Mouse (Mus musculus): ENCODE measurements around the gene Upp1.

Upp1 gene

DNA sequence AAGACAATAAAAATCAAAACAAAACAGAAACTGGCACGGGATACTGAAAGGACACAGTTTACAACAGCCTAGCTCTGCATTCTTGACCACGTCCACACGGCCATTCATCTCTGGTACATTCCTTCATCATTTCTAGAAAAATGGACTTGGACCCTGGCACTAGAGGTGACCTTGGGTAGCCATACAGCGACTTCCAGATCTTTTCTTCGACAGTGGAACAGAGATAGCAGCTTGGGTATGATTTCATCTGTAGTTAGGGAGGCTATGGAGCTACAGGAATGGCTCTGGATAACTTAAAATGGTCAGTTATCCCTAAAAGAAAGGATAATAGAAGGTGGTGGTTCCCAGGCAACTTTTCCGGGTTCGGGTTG is at the start of gene Upp1:
Gene Upp1, plus strand, starts transcription at position 54 of the 371 bp plus-strand sequence.
- DNase-seq (ENCODE audit: inconsistent age in 2 of 2, low spot score in 1 of 2): no peak

DNA sequence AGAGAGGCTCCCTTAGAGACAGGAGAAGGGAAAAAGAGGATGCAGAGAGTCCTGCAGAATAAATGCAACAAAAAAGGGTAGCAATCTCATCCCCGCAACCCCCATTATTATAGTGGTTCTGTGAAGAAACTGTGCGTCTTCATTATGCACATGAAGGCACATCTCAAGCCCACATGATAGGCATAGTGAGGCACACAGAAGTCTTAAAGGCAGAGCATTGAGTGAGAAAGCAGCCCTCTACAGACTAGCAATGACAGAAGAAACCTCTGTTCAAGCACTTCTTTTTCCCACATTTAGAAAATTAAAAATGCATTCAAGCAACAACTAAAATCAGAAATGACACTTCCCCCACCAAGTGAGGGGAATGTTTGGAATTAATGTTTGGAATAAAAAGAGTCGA is 41.5 kb upstream of the Upp1 start:
- no peak for DNase-seq (ENCODE audit: inconsistent age in 2 of 2, low spot score in 1 of 2)

DNA sequence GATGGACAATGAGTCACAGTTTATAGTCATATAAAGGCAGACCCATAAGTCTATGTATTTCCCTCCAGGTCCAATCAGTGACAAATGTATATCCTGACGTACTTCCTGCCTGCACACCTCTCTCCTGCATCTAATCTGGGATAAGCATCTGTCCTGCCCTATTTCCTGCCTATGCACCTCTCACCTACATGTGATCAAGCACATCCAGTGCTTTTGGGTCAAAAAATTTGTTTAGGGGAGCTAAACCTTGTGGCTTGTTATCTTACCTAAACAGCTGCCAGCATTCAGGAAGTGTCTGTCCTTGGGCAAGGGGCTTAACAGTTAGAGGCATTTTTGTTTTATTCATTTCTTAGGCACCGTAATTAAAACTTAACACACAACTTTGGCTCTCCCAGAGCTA is 4.7 kb upstream of the Upp1 start:
- no peak for DNase-seq (ENCODE audit: inconsistent age in 2 of 2, low spot score in 1 of 2)

DNA sequence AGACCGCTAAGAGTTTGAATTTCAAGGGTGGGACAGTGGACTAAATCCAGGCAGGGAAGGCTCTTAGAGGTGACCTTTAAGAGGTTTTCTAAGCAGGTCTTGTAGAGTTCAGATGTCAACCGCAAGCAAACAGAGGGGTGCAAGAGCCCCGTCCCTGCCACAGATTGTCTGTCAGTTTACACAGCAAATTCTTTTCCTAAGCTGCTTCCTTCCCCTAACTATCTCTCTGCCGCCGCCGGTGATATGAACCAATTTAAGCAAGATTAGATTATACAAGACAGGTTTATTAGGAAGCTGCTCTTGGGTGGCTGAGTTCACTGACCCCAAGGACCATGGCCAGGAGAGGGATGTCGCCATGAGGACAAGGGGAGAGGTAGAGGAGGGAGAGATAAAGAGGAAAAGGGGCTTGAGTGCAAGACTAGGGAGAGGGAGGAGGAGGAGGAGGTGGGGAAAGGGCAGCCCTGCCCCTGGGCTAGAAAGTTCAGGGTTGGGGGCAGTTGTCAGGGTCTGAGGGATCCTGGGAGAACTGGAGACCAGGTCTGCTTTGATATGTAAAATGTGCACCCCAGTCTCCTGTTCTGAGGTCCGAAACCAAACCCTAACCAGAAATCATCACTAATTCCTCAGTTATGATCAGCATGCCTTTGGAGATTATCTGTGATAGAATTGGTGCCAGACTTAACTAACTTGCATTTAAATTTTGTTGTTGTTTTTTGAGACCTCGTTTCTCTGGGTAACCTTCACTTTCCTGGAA is 2.4 kb upstream of the Upp1 start:
- no peak for DNase-seq (ENCODE audit: inconsistent age in 2 of 2, low spot score in 1 of 2)

DNA sequence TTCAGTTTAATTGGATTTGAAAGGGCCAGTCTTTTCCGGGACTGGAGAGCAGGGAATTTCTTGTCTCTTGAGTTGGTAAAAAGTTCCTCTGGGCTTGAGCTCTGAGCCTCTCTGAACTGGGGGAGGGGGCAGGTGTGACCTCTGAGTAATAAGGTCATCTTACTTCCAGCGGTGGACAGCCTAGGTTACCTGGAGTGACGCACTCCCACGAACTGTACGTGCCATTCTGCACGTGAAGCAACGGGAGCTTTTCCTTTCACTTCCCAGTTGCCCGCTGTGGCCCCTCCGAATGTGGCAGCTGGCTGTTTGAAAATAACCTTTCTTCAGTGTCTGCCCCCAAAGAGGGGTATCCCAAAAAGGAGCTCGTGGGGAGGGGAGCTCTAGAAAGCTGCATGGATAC is 1.8 kb upstream of the Upp1 start:
- DNase-seq (ENCODE audit: inconsistent age in 2 of 2, low spot score in 1 of 2): no peak

DNA sequence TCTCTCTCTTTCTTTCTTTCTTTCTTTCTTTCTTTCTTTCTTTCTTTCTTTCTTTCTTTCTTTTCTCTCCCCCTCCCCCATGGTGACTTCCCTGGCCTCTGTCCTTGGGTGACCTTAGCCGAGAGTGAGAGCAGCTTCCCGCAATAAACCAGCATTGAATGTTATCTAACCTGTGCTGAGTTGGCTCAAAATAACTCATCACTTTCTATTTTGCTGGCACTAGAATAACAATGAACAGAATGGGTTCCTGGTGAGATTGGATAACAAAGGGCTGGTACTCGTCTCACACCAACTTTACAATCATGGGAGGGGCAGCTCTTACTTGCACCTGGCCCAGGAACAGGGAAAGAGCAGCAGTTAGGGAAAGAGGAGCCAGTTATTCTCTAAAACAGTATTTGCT is 987 bp upstream of the Upp1 start:
- no peak for DNase-seq (ENCODE audit: inconsistent age in 2 of 2, low spot score in 1 of 2)

DNA sequence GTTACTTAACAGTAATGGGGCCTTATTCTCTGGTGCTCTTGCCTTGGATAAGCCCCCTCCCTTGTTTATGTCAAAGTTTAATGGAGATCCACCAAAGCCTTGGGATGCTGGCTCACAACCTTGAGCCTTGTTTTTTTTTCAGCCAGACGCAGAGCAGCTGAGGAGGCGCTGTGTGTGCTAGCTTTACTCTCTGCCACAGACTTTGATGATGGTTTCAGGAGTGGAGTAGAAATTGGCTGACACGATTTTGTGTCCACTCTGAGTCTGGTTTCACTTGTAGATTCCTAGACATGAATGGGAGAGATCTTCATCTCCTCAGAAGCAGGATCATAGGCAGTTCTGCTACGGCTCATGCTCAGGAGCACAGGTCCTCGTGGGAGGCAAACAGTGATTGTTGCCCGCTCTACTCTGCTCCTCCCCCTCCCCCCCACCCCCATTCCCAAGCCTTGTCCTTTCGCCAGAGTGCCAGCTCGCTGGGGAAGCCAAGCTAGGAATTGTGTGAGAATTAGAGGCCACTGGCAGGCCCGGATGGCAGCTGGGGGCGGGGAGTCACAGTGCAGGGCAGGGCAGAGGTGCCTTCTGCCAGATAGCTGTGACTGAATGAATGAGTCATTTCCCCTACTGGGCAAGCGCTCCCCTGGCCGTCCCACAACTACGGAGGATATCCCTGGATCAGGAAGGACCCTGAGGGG is 399 bp upstream of the Upp1 start:
- DNase-seq (ENCODE audit: inconsistent age in 2 of 2, low spot score in 1 of 2): peak; percentile 84 to 93

DNA sequence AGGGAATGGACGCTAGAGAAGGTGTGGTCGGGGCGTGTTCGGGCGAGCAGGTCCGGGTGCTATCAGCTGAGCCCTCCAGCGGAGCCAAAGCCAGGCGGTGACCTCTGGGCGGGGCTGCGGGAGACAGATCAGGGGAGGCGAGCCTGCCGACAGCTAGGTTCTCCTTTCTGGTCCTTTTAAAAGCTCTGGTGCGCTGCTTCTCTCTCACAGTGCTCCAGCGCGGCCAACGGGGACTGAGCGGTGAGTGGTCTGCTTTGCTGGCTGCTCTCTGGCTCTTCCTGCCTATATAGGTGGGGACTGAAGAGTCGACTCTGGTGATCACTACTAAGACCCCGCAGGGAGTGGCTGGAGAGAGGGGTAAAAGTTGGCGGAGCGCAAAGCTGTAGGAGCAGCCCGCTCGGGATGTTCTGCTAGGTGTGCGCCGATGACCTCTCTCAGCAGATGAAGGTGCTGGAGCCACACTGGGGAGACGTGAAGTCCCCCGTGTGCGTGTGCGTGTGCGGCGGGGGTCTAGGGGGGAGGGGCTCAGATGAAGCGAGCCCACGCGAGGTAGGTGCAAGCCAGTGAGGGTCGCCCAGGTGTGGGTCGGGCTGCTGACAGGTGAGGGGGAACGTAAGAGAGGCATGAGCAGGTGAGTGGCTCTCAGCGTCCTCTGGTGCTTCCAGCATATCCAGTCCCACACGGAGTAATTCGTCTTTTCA is 668 bp downstream of the Upp1 start:
- DNase-seq (ENCODE audit: inconsistent age in 2 of 2, low spot score in 1 of 2): peak; percentile 64 to 85

DNA sequence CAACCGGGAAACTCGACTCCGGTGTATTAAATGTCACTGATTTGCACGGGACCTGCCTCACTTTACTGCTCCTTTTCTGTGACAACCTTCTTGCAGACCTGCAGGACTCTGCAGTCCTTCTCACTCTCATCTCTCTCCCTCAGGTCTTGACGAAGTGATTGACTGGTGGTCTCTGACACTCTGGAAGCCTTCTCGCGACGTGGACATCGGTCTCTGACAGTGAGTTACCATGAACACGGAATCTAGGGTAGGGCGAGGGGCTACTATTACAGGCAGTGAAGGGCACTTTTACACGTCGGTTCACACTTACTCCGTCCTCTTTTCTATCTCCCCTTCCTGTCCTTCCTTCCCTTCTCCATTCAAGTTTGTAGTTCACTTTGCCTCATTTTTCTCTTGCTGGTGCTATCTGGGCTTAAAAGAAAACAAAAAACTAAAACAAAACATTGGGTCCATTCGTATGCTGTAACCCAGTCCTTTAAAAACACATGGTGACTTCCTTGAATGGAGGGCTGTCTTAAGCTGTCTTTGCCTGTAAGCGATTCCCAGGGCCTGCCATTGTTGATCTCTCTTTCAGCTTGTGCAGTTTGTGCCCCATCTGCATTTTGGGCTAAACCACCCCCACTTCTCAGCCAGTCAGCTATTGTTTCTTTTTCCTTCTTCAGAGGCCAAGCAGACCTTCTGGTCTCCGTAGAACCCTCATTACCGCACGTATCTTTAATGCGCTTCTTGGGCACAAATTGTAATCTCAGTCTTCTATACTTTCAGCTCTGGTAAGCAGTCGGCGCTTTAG is 1.5 kb downstream of the Upp1 start:
- DNase-seq (ENCODE audit: inconsistent age in 2 of 2, low spot score in 1 of 2): no peak

DNA sequence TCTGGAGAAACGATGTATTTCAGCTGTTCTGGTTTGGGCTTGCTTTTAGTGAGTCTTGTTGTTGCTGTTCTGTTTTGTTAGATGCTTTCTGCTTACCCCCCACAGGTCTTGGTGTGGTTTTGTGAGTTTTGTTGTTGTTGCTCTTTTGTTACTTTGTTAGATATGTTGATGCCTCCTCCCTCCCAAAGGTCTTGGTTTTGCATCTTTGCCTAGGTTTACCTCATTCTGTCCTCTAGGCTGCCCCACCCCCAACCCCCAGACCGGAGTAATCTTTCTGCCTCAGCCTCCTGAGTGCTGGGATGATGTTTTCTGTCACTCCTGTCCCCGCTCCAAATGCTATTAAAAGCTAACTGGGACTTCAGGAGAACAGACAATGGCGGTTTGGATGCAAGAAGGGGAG is 4.4 kb downstream of the Upp1 start:
- no peak for DNase-seq (ENCODE audit: inconsistent age in 2 of 2, low spot score in 1 of 2)

DNA sequence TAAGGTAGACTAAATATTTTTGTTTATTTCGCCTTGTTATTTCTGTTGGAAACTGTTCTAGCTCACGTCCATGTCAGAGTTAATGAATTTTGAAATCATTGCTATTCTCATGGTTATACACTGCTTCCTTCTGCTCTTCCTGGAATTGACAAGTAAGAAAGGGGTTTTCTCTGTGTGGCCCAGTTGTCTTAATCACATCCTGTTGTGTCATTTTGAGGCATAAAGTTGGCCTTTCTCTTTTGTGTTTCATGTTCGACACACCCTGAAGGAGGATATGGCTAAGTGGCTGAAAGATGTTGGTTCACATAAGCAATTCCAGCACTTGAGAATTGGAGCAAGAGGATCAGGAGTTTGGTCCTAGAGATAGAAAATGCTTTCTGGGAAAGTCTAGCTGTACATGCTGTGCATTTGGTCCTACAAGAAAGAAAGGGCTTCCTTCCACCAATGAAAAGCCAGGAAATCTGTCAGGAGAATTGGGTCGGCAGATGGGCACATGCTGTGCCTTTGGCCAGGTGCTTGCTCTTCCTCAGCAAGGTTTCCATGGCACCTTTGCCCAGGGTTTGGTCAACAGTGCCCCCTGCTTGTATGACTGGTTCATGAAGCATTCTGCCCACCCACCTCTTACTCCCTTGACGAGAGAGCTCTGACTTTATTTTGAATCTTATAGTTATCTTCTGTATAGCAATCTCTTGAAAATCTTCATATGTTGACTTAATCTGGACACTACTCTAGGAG is 8.6 kb downstream of the Upp1 start:
- peak in 1 of 2 experiments; percentile 29 for DNase-seq (ENCODE audit: inconsistent age in 2 of 2, low spot score in 1 of 2)

DNA sequence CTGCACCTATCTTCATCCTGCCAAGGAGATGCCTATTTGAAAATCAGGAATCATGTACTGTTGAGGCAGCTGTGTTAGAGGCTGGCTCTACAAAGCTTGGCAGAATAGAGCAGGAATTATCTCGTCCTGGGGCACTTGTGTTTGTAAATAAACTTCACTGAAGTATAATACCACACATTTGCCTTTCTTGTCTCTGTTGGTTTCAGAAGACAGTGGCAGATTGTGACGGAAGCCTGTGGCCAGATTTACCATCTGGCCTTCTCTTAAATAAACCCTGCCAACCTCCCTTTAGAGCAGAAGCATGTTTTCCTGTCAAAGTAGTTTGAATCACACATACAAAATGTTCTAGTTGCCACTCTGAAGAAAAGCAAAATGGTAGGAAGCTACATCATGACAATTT is 10.2 kb downstream of the Upp1 start:
- no peak for DNase-seq (ENCODE audit: inconsistent age in 2 of 2, low spot score in 1 of 2)

DNA sequence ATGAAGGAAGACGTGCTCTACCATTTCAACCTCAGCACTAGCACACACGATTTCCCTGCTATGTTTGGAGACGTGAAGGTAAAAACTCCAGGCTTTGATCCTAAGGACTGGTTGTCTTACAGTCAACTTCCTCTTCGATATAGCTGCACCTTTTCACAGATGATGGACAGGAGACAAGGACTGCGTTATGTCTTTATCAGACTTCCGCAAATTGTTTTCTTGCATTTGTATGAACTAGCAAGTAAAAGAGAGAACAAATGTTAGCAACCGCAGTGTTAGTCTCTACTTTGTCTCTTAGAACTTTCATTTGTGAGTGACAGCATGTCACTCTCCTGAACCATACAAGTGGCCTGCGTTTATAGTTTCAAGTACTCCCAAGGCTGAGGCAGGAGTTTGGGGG is 11.6 kb downstream of the Upp1 start:
- no peak for DNase-seq (ENCODE audit: inconsistent age in 2 of 2, low spot score in 1 of 2)

DNA sequence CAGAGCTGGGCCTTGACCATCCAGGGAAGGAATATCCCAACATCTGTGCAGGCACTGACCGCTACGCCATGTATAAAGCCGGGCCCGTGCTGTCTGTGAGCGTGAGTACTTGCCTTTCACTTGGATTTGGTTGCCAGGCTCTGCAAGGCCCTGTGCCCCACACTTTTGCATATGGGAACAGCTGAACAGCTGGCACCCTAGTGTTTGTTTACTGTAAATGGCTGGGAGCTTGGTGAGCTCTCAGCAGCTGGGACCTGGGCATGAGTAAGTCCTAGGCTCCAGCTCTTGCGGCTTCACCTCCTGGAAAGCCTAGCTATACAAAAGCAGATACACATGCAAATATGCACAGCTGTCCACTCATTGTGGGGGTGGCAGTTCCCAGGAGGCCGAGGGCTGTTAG is 13.8 kb downstream of the Upp1 start:
- DNase-seq (ENCODE audit: inconsistent age in 2 of 2, low spot score in 1 of 2): no peak

DNA sequence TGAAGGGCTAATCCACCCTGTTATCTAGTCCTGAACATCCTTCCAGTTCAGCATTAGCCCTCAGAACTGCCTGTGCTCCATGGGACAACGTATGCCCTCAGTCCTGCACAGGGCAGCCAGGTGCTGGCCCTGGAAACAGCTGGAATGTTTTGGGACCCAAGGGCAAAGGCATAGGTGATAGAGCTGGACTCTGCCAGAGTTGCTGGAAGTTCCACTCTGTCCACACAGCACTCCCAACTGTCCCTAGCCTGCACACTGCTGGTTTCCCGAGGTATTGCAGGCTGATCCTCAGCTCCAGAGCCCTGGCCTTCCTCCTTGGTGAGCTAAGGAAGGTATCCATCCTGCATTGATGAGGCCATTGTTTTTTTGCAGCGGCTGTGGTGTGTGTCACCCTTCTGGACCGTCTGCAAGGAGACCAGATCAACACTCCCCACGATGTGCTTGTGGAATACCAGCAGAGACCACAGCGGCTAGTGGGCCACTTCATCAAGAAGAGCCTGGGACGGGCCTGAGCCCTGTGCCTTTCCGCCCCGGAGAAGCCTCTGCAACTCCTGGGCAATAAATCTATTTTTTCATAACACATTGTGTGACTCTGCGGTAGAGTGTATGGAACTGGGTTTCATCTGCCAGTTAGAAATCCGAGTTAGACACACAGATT is 17.8 kb downstream of the Upp1 start:
- peak in 1 of 2 experiments; percentile 32 for DNase-seq (ENCODE audit: inconsistent age in 2 of 2, low spot score in 1 of 2)

DNA sequence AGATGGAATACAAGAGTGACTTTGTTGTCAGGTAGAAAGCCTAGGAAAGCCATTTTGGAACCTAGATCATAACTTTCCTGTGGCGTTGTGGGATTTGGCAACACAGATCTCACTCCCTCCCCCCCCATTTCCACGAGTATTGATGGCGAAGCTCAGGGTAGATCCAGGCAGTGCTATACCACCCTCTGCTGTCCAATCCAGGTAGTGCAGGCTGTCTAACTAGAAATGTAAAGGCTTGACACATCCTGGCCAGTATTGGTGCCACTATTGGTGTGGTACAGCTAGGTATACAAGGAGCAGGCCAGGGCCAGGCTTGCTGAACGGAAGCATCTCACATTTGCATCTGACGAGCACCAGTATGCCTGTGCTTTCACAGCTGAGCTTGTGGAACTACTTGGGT is 18.6 kb downstream of the Upp1 start:
- peak; percentile 67 to 94 for DNase-seq (ENCODE audit: inconsistent age in 2 of 2, low spot score in 1 of 2)

DNA sequence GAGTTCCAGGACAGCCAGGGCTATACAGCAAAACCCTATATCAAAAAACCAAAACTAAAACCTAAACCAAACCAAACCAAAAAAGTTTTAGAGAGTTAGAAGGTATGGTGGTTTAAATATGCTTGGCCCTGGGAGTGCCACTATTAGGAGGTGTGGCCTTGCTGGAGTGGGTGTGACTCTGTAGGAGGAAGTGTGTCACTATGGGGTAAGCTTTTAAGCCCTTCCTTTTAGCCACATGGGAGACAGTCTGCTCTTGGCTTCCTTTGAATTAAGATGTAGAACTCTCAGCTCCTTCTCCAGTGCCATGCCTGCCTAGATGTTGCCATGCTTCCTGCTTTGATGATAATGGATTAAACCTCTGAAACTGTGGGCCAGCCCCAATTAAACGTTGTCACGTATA is 27.2 kb downstream of the Upp1 start:
- DNase-seq (ENCODE audit: inconsistent age in 2 of 2, low spot score in 1 of 2): no peak

DNA sequence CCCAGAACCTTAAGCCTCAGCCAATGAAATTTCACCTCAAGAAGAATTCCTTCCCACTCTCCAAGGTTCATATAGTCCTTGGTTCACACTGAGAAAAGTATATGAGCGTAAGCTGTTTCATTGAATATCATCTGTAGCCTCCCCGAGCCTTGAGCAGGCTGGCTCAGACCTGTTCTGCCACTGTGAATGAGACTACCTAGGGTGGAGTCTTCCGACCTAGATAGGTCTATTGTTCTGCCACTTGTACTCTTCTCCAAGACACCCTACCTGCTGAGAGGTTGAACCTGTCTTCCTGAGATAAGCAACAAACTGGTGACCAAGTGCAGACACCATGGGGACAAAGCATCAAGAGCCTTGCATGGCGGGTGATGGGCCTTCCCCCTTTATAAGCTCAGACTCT is 28.2 kb downstream of the Upp1 start:
- DNase-seq (ENCODE audit: inconsistent age in 2 of 2, low spot score in 1 of 2): no peak

DNA sequence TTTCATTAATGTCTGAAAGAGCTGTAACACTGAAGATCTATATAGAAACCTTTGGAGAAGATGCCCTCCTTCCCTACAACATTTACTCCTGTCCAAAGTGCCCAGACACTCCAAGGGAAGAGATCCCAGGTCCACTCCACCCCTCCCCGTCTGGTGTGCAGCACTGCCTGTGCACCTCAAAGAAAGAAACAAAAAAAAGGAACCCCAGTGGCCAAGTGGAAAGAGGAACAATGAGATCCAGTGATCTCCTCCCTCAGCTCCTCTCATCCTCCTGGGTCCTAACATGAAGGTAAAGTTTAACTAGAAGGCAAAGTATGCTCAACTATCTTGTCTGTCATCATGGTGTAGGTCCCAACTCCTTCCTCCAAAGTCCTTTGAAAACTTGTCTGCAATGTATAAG is 28.8 kb downstream of the Upp1 start:
- DNase-seq (ENCODE audit: inconsistent age in 2 of 2, low spot score in 1 of 2): no peak

DNA sequence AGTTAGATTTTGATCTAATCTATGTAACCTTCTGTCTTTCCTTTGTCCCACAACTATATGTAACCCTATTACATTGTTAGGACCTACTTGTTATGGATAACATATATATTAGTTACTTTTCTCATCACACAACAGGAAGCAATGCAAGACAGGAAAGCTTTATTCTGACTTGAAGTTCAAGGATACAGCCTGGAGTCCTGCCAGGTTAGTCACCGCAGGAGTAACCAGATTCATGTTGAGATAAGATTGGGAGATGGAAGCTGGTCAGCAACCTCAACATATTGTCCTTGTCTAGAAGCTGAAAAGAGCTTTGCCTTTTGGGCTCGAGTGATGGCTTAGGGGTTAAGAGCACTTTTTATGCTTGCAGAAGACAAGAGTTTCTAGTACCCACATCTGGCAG is 30.3 kb downstream of the Upp1 start:
- peak; percentile 27 to 68 for DNase-seq (ENCODE audit: inconsistent age in 2 of 2, low spot score in 1 of 2)
